Comparison of ENCODE assay signal across 36 mouse cellular contexts in genomic region chr16:22872397-22872796, GRCm38 (mm10). TPM values are rescaled to one million over a fixed set of nuclear protein-coding genes. Genes with fewer than 3 reads are reported as not detected.
"Had no signal": no experiment of that assay in that cellular context is flagged by ENCODE, and none has a peak within 500 bp of the region (broad histone marks: within the 10 kb centered on the region; RNA-seq: fewer than 3 reads in every experiment).

No protein-coding gene starts in this region.

- H3K9me3 ChIP-seq: heart, embryonic 13.5 days; heart, embryonic 15.5 days; hindbrain, embryonic 13.5 days; hindbrain, embryonic 15.5 days; kidney, embryonic 15.5 days; limb, embryonic 13.5 days; limb, embryonic 15.5 days; liver, embryonic 12.5 days had no signal

- H3K27me3 ChIP-seq: heart, embryonic 13.5 days; heart, embryonic 15.5 days; hindbrain, embryonic 13.5 days; hindbrain, embryonic 15.5 days; kidney, embryonic 15.5 days; limb, embryonic 13.5 days; limb, embryonic 15.5 days; liver, embryonic 12.5 days had no signal

- H3K4me2 ChIP-seq: heart, embryonic 11.5 days; heart, embryonic 13.5 days; heart, embryonic 15.5 days; hindbrain, embryonic 13.5 days; hindbrain, embryonic 15.5 days; kidney, embryonic 15.5 days; limb, embryonic 13.5 days; limb, embryonic 15.5 days; liver, embryonic 12.5 days had no signal

- H3K4me1 ChIP-seq: heart, embryonic 13.5 days; heart, embryonic 15.5 days; hindbrain, embryonic 13.5 days; hindbrain, embryonic 15.5 days; kidney, embryonic 15.5 days; limb, embryonic 13.5 days; limb, embryonic 15.5 days; liver, embryonic 12.5 days had no signal

- ATAC-seq: intestine, embryonic 16.5 days; liver, embryonic 12.5 days had no signal

- DNase-seq: gastrocnemius, postnatal 14 days; gastrocnemius, postnatal 36 days; heart, adult 11 months; heart, adult 2 months; heart, postnatal 14 days; heart, postnatal 36 days; kidney, adult 11 months; kidney, adult 2 months; kidney, adult 9 months; kidney, postnatal 14 days; kidney, postnatal 36 days; layer of hippocampus, postnatal 36 days; left cerebral cortex, postnatal 4 days had no signal

- H3K27ac ChIP-seq: heart, adult 2 months; heart, embryonic 13.5 days; heart, embryonic 15.5 days; hindbrain, embryonic 13.5 days; hindbrain, embryonic 15.5 days; kidney, embryonic 15.5 days; kidney, postnatal 0 days; limb, embryonic 13.5 days; limb, embryonic 15.5 days; liver, embryonic 12.5 days; liver, embryonic 14.5 days had no signal

- H3K9ac ChIP-seq: heart, embryonic 13.5 days; heart, embryonic 15.5 days; hindbrain, embryonic 13.5 days; hindbrain, embryonic 15.5 days; kidney, embryonic 15.5 days; limb, embryonic 13.5 days; limb, embryonic 15.5 days; liver, embryonic 12.5 days; liver, embryonic 14.5 days had no signal

- H3K4me3 ChIP-seq: heart, adult 2 months; heart, embryonic 13.5 days; heart, embryonic 15.5 days; hindbrain, embryonic 13.5 days; hindbrain, embryonic 15.5 days; kidney, embryonic 15.5 days; limb, embryonic 13.5 days; limb, embryonic 15.5 days; liver, embryonic 12.5 days had no signal

RNA-seq across cellular contexts. Expression of gene Ahsg, which starts 18.7 kb away (rescaled TPM):
- total RNA-seq: hematopoietic stem cell, adult 5-6 weeks; layer of hippocampus, adult 18-20 months; layer of hippocampus, postnatal 10 days; layer of hippocampus, postnatal 36 days; left cerebral cortex, adult 18-20 months; left cerebral cortex, postnatal 10 days; left cerebral cortex, postnatal 25 days; left cerebral cortex, postnatal 4 days had no signal
- polyA plus RNA-seq: hindbrain, embryonic 11.5 days; hindbrain, embryonic 13.5 days; kidney, adult 2 months; limb, embryonic 11.5 days; limb, embryonic 13.5 days had no signal

RNA-seq across cellular contexts. Expression of gene Fetub, which starts 45.7 kb away (rescaled TPM):
- total RNA-seq: gastrocnemius, postnatal 14 days; heart, postnatal 14 days; hematopoietic stem cell, adult 5-6 weeks; layer of hippocampus, postnatal 36 days; left cerebral cortex, adult 18-20 months; left cerebral cortex, adult 8-10 months; left cerebral cortex, postnatal 25 days; left cerebral cortex, postnatal 4 days had no signal
- polyA plus RNA-seq: heart, embryonic 13.5 days; heart, embryonic 15.5 days; heart, postnatal 0 days; hindbrain, embryonic 11.5 days; hindbrain, embryonic 13.5 days; hindbrain, embryonic 15.5 days; intestine, embryonic 14.5 days; limb, embryonic 11.5 days; limb, embryonic 13.5 days had no signal
